Mouse (Mus musculus): Measurements from ENCODE around the gene Sco1. TPM values are rescaled to one million over a fixed set of nuclear protein-coding genes. Genes with fewer than 3 reads are reported as not detected.

Sco1 gene
- polyA plus RNA-seq, 1 experiment from 2014 or later: 16.8 TPM

DNA sequence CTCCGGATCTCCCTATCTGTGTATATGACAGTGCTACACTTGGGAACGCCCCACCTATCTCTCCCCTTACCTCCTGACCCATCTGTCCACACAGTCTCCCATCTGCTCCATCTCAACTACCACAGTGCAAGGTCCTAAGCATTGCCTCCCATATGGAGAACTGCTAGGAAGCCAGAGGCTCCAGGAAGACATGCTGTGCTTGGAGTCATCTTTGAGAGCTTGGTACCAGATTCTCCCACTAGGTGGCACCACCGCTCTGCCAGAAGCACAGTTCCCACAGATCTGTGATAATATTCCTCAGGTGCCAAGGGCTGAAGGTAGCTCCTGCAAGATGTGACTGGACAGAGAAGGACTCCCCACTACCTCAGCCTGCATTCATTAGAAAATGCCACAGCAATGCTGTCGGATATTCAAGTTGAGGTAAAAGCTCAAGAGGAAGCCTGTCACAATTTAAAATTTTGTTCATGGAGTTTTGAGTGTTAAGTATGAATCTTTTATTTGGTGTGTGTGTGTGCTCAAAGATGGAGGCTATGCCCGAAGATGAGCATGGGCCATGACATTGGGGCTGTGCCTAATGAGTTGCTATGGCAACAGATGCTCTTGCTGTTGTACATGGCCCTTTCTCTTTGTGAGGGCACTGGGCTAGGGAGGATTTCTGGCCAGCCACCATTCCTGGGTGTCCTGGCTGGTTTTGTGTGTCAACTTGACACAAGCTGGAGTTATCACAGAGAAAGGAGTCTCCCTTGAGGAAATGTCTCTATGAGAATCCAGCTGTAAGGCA is 57.9 kb downstream of the Sco1 start:
- WGBS: 30% methylated on average over 5 of the region's 5 CpGs
- ATAC-seq (ENCODE audit: low FRiP score, low read depth): 0 out of 2 replicates have a peak, but pooled peaks have one; percentile 13

DNA sequence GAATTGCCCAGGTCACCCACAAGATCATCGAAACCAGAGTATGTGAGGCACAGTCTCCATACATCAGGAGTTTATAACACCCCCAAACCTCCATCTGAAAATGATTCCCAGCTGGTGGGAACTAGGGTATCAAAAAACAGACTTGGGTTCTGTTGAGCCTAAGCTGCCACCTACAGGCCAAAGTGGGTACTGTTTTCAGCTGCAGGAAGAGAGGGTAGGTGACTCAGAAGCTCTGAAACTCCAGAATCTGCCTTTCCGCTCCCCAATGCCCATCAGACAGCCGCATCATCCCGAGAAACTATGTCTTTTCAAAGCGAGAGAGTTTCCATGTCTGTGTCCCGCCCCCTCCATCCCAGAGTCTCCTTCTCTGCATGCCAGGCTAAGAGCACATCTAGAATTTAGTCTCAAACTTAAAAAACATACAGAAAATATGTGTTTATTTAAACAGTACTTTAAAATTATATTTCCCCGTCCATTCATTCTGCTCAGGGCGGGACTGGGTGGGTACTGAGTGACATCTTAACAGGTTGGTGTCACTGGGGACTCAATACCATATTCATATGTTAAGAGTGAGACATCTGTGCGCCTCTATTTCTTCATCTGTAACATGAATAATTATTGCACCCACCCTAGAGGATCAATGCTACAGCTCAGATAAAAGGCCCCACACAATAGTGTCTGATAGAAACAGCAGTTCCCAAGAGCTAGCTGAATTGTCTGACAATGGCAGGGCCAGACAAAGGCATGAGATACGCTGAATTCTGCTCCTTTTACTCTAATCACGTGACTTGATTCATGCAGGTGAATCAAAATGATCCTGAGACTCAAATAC is 59.8 kb downstream of the Sco1 start:
- no peak overlapping the region for H3K9ac ChIP-seq
- no peak overlapping the region for H3K27ac ChIP-seq
- no peaks in the 10 kb centered on the region for H3K9me3 ChIP-seq
- no peaks in the 10 kb centered on the region for H3K36me3 ChIP-seq
- no peaks in the 10 kb centered on the region for H3K27me3 ChIP-seq (replicated peaks)
- H3K4me3 ChIP-seq: no peak overlapping the region
- no peaks in the 10 kb centered on the region for H3K4me1 ChIP-seq
- no peak overlapping the region for H3K4me2 ChIP-seq (replicated peaks)
- WGBS: 36% methylated on average over 11 of the region's 11 CpGs
- ATAC-seq (ENCODE audit: low FRiP score, low read depth): no peak

More for the DNA sequence above, 57.9 kb downstream of the Sco1 start:
- no peak overlapping the region for H3K4me3 ChIP-seq
- H3K36me3 ChIP-seq: no peaks in the 10 kb centered on the region
- no peak overlapping the region for H3K4me2 ChIP-seq (replicated peaks)
- no peak overlapping the region for H3K9ac ChIP-seq
- H3K27ac ChIP-seq: no peak overlapping the region
- no peaks in the 10 kb centered on the region for H3K4me1 ChIP-seq
- H3K9me3 ChIP-seq: no peaks in the 10 kb centered on the region
- H3K27me3 ChIP-seq (replicated peaks): no peaks in the 10 kb centered on the region

DNA sequence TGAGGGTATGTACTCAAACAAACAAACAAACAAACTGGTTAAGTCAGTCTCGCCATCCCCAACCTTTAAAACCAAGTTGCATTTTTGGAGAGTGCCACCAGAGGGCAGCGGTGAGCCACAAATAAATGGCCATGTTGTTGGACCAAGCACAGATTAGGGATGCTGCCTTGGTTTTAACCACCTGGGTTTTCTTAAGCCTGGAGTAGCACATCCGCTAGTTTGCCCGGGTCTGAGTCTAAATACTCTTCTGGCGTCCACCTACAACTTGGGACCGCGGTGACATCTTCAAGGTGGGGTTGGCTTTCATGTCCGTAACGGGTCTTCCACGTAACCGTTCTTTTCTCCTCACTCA is 60.4 kb downstream of the Sco1 start:
- WGBS: 44% methylated on average over 11 of the region's 11 CpGs
- H3K4me3 ChIP-seq: no peak overlapping the region
- no peaks in the 10 kb centered on the region for H3K27me3 ChIP-seq (replicated peaks)
- no peaks in the 10 kb centered on the region for H3K4me1 ChIP-seq
- no peak overlapping the region for H3K27ac ChIP-seq
- H3K36me3 ChIP-seq: no peaks in the 10 kb centered on the region
- H3K9ac ChIP-seq: no peak overlapping the region
- 0 out of 2 replicates have a peak, but pooled peaks have one; percentile 64 for ATAC-seq (ENCODE audit: low FRiP score, low read depth)
- H3K9me3 ChIP-seq: no peaks in the 10 kb centered on the region
- H3K4me2 ChIP-seq (replicated peaks): no peak overlapping the region

DNA sequence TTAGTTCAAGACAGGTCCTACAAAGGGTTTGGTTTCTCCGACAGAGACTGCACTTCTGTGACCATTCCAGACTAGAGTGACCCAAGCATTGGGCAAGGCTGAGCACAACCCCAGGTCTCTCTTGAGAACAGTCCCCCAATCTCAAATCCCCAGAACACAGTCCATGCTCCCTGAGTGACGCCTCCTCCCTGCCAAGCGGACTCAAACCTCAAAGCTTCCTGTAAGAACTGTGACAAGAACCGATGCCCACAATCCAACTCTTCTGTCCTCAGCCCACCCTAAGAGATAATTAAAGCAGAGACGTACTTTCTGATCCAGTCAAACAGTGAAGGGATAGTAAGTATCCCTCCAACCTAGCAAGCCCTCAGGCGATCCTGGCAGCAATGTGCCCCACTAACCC is 60.9 kb downstream of the Sco1 start:
- no peaks in the 10 kb centered on the region for H3K36me3 ChIP-seq
- H3K27me3 ChIP-seq (replicated peaks): no peaks in the 10 kb centered on the region
- no peak overlapping the region for H3K4me2 ChIP-seq (replicated peaks)
- H3K9me3 ChIP-seq: no peaks in the 10 kb centered on the region
- 90% methylated on average over 6 of the region's 6 CpGs for WGBS
- no peak for ATAC-seq (ENCODE audit: low FRiP score, low read depth)
- no peak overlapping the region for H3K4me3 ChIP-seq
- no peak overlapping the region for H3K9ac ChIP-seq
- no peak overlapping the region for H3K27ac ChIP-seq
- no peaks in the 10 kb centered on the region for H3K4me1 ChIP-seq

DNA sequence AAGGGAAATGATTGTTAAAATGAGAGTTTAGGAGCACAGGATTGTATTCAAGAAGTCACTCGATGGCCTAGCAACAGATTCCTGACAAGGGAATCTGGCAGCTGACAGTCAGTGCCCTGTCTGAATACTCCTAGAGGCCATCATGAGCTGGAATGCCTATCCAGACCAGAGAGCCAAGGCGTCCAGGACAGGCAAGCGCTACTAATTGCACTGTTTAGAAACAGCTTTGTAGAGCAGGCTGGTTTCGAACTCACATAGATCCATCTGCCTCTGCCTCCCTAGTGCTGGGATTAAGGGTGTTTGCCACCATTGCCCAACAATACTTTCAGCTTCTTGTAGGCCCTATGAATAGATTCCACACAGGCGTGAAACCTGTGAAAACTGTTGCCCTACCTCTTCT is 61.8 kb downstream of the Sco1 start:
- no peaks in the 10 kb centered on the region for H3K27me3 ChIP-seq (replicated peaks)
- ATAC-seq (ENCODE audit: low FRiP score, low read depth): no peak
- WGBS: 96% methylated on average over 5 of the region's 5 CpGs

DNA sequence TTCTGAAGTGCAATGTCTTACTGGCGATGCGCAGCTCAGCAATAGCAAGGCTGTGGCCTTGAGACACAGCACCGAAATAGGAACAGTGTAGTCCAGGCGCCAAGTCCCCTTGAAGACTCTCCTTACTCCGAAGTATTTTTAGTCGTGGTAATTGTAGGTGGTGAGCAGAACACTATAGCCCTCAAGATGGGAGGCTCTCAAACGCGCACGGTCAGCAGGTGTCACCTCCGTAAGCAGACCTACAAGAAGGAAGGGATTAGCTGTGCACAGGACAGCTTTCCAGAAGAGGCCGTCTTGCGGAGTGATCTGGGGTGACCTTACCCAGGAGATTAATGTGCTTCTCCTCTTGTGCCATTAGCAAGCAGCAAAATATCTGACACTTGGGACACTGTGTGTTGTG is 62.4 kb downstream of the Sco1 start:
- Histone ChIP-seq H3K4me1 (no peaks in the 10 kb centered on the region), H3K27ac (no peak overlapping the region), H3K9me3 (no peaks in the 10 kb centered on the region), H3K9ac (no peak overlapping the region), H3K4me2 (replicated peaks) (no peak overlapping the region), H3K27me3 (replicated peaks) (no peaks in the 10 kb centered on the region), H3K36me3 (no peaks in the 10 kb centered on the region), H3K4me3 (no peak overlapping the region)
- no peak for ATAC-seq (ENCODE audit: low FRiP score, low read depth)
- 90% methylated on average over 12 of the region's 12 CpGs for WGBS

More for the DNA sequence above, 61.8 kb downstream of the Sco1 start:
- no peaks in the 10 kb centered on the region for H3K9me3 ChIP-seq
- H3K4me1 ChIP-seq: no peaks in the 10 kb centered on the region
- no peak overlapping the region for H3K9ac ChIP-seq
- H3K4me2 ChIP-seq (replicated peaks): no peak overlapping the region
- H3K27ac ChIP-seq: no peak overlapping the region
- H3K4me3 ChIP-seq: no peak overlapping the region
- H3K36me3 ChIP-seq: no peaks in the 10 kb centered on the region

Small RNA genes lying within 50 kb of the gene (microRNA-seq; reads per million reads assigned to microRNA genes)
- not detected for gene Mir6923

Other genes with a start within 250 kb of the Sco1 start
- gene Pirt, start 140.7 kb upstream of the Sco1 start, polyA plus RNA-seq (2016; fragmentation: Nextera tagmentation; extraction: Ambion mirVana): 15.5 and 24.3 TPM in 2 replicates
- not detected in 2 replicates for gene Tmem238l, start 96.0 kb upstream of the Sco1 start, polyA plus RNA-seq (2016; fragmentation: Nextera tagmentation; extraction: Ambion mirVana)
- 0.61 and 1.1 TPM in 2 replicates for gene Tmem220, start 27.5 kb upstream of the Sco1 start, polyA plus RNA-seq (2016; fragmentation: Nextera tagmentation; extraction: Ambion mirVana)
- gene Adprm, start 76 bp upstream of the Sco1 start, polyA plus RNA-seq (2016; fragmentation: Nextera tagmentation; extraction: Ambion mirVana): 34.1 and 36.1 TPM in 2 replicates
- gene Myh3, start 25.6 kb downstream of the Sco1 start, polyA plus RNA-seq (2016; fragmentation: Nextera tagmentation; extraction: Ambion mirVana): 17.1 and 19.3 TPM in 2 replicates
- gene Myh2, start 118.4 kb downstream of the Sco1 start, polyA plus RNA-seq (2016; fragmentation: Nextera tagmentation; extraction: Ambion mirVana): 0.03 TPM in 1 of 2 replicates, not detected in the other
- gene Myh1, start 147.4 kb downstream of the Sco1 start, polyA plus RNA-seq (2016; fragmentation: Nextera tagmentation; extraction: Ambion mirVana): 0.04 TPM in 1 of 2 replicates, not detected in the other
- gene Myh4, start 185.4 kb downstream of the Sco1 start, polyA plus RNA-seq (2016; fragmentation: Nextera tagmentation; extraction: Ambion mirVana): 0.05 and 0.06 TPM in 2 replicates
- 1.6 and 2.1 TPM in 2 replicates for gene Myh8, start 224.5 kb downstream of the Sco1 start, polyA plus RNA-seq (2016; fragmentation: Nextera tagmentation; extraction: Ambion mirVana)

All from neural tube, embryonic 12.5 days (tissue).